Mouse (Mus musculus) gastrocnemius, postnatal 4 days (tissue): ENCODE measurements around the gene Agpat1. TPM values are rescaled to one million over a fixed set of nuclear protein-coding genes. Genes with fewer than 3 reads are reported as not detected.

Source experiments
- DNase-seq, 2 experiments: peaks; one replicate each; pipeline ENCODE4 v3.0.0; 2021 to 2022; ENCODE audit warnings: low spot score in 2 of 2, mixed read lengths in 2 of 2
- total RNA-seq, 2 experiments: library from RNA; stranded (reverse); gene quantifications; 2 replicates each; pipeline ENCODE4 v1.2.3; 2021

The Agpat1 gene
- total RNA-seq, 2 experiments from 2014 or later, result 42.0 to 42.9 TPM

DNA sequence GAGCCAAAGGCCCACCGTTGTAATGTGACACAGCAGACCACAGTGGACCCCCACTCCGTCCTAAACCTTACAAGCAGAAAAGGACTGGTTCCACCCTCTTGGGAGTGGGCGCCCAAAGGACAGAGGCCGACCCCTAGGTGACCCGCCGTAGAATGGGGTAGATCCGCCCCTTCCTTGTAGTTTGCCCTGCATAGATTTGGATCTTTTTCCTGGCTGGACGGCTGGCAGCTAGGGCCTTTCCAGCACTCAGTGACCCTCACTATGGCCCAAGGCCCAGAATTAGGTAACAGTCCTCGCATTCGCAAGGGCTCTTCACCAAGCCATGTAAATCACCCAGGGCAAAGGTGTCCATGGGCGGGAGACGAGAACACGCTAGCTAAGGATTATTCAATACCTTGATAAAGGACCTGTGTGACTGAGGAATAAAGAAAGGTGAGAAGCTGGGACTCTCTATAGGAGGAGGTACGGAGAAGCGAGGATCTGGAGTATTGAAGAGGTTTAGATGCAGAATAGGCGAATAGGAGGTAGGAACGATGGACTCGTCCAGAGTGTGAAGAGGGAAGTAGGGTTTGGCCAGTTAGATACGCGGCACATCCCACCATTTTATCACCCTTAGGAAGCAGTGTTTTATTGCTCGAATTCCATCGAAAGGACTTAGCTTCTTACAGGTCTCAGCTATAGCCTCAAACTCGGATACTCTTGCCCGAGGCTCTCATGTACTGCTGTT lies 612 bp downstream of the Agpat1 start:
- no peak for DNase-seq

DNA sequence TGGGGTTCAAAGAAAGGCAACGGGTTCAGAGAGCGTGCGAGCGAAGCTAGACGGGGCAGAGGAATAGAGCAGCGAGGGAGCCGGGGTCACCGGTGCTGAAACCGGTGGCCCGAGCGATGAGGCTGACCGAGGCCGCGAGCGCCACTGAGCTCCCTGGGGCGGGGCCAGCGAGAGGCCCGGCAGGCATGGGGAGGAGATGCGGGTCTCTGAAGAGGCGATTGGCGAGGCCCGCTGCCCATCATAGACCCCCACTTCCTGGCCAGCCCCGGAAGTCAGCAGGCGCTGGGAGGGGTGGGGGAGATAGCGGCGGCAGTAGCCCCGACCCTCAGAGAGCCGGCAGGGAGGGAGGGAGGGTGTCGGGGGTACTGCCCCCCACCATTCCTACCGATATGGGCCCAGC lies 1.5 kb downstream of the Agpat1 start:
- peak; percentile 95 to 97 for DNase-seq

DNA sequence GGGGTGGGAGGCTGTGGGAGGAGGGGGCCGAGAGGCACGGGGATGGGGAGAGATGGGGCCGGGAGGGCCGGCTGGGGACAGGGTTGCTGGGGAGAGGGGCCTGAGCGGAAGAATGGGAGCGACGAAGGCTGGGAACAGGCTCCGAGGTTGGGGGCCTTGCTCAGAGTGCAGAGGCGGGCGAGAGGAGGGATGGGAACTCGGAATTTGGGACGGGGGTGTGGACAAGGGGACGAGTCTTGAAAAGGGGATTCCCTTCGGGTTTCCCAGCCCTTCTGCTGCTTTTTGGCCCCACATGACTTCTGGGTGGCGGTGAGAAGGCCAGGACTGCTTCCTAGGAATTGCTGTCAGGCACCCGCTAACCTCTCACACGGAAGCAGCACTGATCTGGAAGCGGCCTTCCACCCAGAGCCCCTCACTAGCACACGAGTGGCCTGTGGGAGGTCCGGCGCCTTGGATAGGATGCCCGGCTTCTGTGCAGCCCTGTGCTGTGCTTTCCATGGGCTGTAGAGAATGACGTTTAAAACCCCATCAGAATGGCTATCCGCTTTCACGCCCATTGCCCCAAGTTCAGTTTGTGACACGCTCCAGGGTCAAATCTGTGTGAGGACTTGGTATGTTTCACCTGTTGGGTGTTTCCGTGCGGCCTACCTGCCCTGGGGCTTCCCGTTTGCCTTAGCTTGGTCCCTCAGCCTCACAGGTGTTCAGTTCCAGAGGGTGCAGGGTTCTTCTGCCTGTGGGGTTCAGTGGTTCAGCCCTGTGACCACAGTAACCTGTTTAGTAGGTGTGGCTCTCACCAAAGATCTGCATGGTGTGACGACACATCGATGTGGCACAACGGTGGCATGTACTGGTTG lies 2.4 kb downstream of the Agpat1 start:
- DNase-seq, result no peak

DNA sequence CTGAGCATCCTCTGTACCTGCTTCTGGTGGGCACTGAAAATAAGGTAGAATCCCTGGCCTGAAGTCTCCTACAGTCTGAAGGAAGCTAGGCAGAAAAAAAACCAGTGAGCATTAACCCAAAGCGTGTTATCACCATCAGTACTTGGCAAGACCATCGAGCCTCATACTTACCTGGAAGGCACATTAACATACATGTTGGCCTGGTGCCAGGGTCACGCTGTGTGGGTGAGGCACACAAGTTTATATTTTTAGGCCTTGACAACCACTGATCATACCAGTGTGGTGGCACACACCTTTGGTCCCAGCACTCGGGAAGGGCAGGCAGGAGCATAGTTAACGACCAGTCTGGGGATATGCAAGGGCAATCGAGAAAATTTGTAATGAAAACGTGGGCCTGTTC lies 3.9 kb downstream of the Agpat1 start:
- no peak for DNase-seq

DNA sequence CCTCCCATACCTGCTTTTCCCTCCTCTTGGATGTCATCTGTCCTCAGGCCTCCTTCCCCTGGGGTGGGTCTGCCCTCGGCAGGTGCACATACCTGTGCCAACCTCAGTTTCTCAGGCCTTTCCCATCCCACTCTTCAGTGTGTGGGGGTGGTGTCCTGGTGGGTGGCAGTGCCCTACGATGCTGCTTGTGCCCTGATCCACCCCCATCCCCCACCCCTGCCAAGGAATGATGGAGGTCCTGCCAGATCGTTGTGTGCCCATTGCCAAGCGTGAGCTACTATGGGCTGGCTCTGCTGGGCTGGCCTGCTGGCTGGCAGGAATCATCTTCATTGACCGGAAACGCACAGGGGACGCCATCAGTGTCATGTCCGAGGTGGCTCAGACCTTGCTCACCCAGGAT lies 7.0 kb downstream of the Agpat1 start:
- no peak for DNase-seq

DNA sequence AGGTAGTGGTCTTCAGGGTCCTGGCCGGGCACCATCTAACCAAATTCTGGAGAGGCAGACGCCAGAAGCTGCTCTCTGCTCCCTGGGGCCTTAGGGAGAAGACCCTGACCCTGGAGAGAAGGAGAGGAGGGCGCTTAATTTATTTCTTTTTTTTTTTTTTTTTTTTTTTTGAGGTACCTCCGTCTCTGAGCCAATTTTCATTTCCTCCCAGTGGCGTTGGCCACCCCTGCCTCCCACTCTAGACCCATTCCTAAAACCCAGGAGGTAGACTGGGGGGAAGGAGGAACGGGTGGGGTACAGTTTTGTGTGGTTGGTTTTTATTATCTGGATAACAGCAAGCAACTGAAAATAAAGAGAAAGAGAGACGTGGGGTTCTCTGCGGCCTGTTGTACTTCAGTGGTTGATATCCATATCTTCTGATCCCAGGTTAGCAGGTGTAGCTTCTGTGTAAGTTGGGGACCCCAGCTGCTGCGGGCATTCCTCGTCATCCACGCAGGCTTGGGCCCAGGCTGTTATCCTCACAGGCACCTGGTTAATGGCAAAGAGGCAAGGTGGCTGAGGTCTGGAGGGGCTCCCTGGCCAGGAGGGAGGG lies 9.1 kb downstream of the Agpat1 start:
- no peak for DNase-seq

DNA sequence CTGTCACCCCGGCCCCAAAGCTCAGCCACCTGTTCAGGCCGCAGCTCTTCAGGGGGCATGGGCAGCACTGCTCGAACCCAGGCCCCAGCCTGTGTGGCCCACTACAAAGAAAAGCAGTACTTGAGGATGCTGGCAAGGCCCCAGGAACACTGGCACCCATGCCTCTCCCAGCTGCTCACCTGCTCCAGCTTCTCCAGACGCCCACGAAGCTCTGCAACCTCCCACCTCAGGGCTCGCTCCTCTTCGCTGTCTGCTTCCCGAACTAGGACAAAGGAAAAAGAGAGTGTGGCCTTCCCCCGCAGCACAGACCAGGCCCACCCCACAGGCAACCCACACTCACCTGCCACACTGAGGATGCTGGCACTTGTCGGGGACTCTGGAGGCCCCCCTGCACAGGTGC lies 9.8 kb downstream of the Agpat1 start:
- DNase-seq, result no peak

DNA sequence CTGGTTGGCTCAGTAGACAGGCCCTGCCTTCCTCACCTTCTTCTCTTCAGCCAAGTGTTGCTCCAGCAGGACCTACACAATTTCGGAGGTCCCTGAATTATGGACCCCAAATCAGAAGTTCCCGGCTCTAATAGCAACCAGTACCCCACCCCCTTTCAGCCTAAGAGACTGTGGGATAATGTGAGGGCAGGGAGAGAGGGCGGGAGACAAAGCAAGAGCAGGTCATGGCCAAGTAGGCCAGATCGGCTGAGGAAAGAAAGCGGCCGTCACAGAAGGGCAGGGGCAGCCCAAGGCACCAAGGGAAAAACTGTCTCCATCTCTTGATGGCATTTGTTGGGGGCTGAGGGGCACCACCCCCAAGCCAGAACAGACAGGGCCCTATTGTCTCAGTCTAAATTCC lies 11.8 kb downstream of the Agpat1 start, which contains the start of gene Egfl8:
Egfl8 (minus strand) TSS at position 101 of the 400 bp plus-strand sequence.
- DNase-seq, result no peak

DNA sequence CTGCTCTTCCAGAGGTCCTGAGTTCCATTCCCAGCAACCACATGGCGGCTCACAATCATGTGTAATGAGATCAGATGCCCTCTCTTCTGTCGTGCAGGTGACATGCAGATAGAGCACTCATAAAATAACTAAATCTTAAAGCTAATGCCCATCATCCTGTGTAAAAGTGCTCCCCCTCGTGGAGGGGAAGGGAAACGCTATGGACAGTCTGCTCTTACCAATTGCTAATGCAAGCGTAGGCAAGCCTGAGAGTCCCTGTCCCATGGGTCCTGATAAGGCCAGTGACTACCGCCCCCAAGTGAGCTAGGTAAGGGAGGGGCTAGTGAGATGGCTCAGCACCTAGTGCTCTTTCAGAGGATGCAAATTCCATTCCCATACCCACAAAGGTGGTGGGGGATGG lies 14.9 kb downstream of the Agpat1 start:
- no peak for DNase-seq

DNA sequence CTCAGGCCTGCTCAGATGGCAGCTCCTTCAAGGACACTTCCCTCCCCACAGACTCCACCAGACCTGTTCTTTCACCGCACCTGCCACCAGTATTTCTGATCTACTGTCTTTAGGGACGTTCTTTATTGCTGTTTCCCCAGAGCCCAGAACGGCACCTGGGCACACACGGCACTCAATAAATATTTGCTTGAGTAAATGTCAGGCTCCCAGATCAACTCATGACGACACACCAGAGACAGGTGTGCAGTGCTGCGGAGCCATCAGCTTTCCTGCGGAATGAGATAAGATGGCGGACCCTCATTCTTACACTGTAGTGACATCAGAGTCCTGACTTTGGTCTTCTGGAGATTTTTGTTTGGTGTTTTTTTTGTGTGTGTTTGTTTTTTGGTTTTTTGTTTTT lies 16.9 kb downstream of the Agpat1 start:
- no peak for DNase-seq

DNA sequence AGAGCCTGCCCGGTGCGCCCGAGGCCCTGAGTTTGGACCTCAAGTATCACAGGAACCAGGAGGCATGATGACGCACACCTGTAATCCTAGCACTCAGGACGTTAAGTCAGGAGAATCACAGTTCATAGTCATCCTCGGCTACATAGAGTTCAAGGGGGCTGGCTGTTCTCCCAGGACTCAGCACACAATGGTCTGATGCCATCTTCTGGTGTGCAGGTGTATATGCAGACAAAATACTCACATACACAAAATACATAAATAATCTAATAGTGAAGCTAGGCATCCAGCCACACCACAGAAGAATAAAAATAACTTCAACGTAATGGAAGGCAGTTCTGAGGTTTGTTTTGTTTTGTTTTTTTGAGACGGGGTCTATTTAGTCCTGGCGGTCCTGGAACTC lies 19.1 kb downstream of the Agpat1 start:
- no peak for DNase-seq

DNA sequence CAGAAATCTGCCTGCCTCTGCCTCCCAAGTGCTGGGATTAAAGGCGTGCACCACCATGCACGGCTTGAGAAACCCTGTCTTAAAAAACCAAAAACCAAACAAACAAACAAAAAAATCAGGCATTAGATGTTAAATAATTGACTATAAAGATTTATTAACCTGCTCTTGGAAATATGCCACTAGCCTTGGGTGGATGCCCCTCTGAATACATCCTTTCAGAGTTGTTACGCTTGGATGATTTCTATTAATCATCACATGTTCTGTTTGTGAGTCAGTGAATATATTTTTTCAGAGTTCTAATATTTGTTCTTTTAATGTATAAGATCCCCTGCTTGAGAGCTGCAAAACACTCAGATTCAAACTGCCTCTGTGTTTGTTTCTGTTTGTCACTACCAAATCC lies 20.9 kb downstream of the Agpat1 start:
- DNase-seq, result no peak

DNA sequence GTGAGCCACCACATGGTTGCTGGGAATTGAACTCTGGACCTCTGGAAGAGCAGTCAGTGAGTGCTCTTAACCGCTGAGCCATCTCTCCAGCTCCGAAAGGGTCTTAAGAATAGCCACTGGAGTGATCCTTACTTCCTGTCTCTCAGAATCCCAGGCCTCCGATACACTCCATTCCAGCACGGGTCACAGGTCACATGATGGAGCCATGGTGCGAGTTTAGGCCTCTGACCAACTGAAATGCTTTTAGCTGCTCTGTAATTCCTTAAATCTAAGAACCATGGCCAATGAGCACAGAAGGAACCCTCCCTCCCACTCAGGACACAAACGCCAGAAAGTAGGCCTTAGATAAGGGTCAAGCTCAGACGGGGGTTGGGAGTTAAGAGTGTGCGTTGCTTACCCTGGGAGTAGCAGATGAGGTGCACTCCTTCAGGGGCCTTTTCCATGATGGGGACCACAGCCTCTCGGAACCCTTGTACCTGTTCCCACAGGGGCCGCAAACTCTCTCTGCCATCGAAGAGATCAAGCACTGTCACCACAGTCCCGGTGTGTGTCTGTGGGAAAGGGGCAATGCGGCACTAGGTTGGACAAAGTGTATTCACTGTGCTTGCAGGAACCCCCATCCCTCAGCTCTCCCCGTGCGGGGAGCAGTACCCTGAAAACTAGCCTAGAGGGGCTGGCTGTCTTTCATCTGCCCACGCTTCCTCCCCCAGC lies 22.2 kb downstream of the Agpat1 start:
- no peak for DNase-seq

DNA sequence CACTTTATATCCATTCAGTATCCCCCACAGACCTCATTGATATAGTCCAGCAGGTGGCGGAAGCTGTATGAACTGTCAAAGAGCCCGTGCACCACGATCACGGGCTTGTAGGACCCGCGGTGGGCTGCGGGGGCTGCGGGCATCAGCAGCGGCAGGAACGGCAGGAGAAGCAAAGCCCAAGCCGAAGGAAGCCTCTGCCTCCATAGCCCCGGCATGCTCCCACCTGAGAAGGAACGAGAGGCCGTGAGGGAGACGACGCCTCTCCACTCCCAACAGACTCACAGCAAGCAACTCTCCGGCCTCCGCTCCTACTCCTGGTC lies 22.7 kb downstream of the Agpat1 start:
- DNase-seq, result no peak

DNA sequence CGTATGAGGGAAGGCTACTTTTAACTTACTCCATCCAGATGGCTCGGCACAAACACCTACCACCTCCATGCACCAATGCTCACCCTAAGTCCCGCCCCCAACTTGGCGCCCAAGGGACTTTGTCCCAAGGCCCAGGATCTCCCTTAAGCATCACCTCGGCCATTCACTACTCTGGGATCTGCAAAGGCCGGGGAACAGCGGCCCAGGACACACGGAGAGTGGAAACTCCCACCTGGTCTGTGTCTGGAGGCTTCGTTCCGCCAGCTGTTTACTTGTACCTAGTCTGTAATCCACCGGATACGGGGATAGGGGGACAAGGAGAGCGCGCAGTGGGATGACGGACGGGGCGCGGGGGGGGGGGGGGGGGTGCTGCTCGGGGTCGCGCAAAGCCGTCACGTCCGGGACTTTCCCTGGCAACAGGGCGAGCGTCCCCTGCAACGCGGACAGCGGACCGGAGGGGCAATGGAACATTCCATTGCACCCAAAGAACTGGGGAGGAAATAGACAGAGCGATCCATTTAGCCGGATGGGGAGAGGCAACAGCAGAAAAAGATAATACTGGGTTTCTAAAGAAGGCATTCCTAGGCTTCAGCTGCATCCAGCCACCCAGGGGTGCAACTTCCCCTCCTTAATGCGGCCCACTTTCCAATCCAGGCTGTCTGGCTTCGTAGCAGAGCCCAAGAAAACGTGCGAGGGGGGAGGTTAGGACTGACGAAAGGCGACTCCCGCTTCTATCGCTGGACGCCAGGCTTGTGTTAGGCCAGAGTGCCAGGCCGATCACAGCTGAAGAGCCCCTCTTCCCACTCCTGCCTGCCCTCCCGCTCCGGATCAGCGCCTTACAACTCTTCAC lies 23.3 kb downstream of the Agpat1 start:
- DNase-seq, result peak; percentile 70 to 90

DNA sequence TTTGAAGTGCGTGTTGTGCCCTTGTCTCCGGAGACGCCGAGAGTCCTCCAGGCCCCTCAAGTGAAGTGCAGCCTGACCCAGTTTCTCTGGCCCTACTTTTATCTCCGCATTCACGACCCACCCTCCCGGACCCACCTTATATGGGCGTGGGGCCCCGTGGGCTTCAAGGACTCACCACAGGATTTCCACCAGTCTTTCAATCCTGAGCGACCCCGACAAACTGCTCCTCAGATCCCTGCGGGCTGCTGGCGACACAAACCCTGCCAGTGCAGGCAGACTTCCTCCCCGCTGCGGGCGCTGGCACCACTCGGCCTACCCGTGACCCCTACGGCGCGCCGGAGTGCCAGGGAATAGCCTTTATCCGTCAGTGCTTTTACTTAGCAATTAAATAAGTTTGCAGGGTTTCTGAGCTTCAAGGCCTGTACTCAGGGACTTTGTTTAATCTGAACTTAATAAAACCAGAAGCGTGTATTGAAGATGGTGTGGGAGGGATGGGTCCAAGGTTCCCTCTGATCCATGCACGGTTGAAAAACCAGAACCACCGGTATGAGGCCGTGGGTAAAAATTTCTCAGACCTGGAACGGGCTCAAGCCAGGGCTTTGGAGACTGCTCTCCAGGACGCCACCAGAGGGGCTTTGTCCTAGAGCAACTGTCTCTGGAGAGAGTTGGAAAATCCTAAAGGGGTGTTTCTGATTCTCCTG lies 24.0 kb downstream of the Agpat1 start, which contains the start of gene Ppt2:
Ppt2 (minus strand) TSS at position 568 of the 701 bp plus-strand sequence.
- peak in 1 of 2 experiments; percentile 56 for DNase-seq

DNA sequence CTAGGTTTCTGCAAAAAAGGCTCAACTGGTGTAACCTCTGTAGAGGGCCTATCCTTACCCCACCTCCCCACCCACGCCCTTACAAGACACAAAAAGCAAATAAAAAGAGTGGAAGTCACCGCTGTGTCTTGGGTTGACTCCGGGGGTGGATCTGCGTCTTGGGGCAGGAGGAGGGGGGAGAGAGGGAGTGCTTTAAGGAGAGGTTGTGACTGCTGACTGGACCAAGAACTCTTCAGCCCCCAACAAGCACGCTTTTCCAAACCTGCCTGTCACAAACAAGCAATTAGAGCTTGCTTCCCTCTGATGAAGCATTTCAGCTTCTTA lies 24.5 kb downstream of the Agpat1 start:
- DNase-seq, result no peak

DNA sequence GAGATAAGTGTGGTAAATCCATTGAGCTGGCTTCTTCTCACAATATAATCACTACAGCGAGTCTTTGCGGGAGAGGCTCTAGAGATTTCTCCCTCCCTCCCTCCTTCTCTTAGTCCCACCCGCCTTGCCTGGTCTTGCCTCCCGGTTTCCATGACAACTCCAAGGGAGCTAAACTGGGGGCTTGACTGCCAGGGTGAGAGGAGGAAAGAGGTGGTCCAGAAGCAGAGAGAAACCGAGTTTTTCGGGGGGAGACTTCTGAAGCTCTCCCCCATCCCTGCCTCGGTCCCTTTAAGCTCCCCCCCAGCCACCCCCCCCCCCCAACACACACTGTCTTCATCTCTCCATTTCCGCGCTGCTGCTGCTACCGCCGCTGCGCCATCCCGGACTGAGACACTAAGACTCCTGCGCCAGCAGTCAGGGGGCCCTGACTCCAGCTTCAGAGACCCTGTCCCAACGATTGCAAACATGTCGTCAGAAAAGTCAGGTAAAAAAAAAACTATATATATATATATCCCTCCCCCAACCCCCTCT lies 25.2 kb downstream of the Agpat1 start, which contains the start of gene Prrt1:
Prrt1 (plus strand) TSS at position 313 of the 531 bp plus-strand sequence.
- no peak for DNase-seq

DNA sequence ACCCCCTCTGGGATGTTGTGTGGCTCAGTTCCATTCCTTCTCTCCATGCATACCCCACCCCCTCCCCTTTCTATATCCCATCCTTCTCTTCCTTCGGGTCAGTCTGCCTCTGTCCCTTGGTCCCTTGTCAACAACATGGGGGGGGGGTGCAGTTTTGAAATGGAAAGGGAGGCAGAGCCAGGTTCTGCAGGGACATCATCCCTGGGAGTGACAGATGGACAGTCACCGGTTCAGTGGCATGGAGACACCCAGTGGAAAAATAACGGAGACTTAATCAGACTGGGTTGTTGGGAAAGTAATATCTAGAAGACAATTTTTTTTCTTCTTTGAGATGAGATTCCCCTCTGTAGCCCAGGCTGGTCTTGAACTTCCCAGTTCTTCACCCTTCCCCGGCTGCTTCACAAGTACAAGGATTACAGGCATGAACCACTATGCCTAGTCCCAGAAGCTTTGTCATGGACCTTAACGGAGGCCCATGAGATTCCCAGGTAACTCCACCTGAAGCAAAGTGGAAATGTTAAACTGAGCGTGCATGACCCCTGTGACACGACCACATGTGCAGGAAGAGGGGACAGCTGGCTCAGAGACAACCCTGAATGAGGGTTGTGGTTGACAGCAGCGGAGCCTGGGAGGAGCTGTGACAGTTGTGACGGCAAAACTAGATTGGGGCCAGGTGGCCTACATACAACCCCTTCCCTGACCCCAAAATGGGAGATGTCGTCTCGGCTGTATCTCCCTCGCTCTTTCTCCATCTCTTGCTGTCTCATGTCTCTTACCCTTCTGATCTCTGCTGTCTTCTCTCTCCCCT lies 25.9 kb downstream of the Agpat1 start:
- DNase-seq, result no peak
